Mouse (Mus musculus): Measurements from ENCODE around the gene Gcnt3.

Gcnt3 gene

DNA sequence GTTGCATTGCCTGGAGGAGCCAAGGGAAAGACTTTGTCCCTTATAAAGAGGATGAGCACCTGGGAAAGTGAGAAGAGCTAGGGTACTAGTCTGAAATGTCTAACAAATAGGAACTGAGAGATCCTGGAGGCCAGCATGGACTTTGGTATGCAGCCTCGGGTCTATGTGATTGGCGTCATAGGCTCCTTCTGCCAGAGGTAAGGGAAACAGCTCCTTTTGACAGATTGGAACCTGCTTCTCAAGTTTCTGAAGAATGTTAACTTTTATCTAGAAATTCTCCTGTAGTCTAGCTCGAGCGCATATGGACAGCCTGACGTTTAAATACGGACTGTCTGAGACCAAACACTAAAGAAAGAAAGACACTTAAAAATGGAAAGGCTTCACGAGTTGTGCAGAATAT lies at the start of gene Gcnt3:
Gene Gcnt3 (minus strand): TSS at position 101 of the 400 bp plus-strand sequence.
- no peak for DNase-seq (ENCODE audit: low spot score)

DNA sequence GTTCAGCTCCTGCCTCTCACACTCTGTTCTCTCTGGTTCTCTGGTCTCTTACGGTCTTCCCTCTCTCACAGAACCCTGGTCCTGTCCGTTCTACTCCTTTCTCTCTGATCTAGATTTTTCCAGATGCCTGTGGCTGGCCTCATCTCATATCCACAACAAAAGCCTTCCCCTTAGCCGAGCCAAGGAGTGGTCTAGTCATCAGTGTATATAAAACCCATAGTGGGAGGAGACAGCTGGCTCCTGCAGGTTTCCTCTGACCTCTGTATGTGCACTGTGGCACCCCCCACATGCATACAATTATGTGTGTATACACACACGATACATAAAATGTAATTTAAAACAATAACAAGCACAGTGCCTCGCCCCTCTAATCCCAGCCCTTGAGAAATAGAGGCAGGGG lies 49.5 kb upstream of the Gcnt3 start:
- no peak for DNase-seq (ENCODE audit: low spot score)

DNA sequence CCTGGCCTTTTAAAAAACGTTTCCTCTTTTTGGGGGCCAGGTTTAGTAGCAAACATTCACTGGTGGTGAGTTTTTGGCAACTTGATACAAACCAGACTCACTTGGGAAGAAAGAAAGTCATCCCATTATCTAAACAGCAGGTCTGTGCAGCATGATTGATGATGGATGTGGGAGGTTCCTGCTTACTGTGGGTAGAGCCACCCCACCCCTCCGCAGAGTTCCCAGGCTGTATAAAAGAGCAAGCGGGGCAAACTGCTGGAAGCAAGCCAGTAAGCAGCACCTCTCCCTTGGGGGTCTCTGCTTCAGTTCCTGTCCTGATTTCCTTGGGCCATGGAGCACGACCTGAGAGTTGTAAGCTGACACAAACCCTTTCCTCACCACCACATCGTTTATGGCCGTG lies 48.2 kb upstream of the Gcnt3 start:
- DNase-seq (ENCODE audit: low spot score): peak; percentile 6

DNA sequence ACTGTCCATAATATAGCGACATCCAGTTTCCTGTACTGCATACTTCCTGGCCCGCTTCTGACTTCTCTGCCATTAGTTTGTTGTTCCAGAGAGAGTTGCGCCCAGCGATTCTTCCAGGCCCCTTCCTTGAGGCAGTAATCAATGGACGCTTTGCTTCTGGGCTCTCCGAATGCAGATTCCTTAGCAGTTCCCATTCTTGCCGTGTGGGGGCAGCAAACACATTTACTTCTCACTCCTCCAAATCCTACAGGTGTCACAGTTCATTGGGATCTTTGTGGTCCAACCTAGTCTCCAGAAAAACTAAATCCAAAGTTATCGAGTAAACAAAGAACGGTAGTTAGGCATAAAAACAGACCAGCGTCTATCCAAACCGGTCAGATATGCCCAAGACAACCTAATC lies 46.2 kb upstream of the Gcnt3 start:
- peak; percentile 69 for DNase-seq (ENCODE audit: low spot score)

DNA sequence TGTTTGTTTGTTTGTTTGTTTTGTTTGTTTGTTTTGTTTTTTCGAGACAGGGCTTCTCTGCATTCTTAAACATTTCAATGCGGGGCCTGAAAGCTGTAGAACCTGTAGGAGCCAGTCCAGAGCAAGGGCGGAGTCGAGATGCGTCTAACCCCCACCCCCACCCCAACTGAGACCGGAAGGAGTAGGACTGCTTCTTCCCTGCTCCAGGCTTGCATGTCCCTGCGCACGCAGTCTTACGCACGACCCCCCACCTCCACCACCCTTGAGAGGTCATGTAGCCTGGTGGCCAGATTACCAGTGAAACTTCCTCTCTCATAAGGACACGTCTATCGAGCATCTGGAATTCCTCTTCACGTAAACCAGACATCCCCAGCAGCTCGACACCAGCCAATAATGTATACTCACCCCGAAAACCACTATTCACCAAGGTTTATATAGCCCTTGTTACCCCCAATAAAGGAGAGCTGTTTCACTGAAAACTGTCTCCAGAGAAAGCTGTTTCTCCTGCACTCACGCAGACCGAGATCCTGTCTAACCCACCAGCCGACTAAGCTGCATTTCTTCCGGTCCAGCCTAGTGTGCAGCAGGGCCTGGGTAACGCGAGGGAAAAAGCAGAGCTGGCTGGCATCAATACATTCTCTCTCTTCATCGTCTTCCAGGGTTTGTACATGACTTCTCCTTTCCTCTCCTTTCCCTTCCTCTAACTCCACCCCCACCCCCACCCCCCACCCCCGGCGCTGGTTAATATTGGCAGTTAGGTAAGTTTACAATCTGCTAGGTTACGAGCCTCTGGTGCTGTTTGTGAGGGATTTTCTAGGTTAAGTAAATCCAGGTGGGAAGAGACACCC lies 44.7 kb upstream of the Gcnt3 start:
- DNase-seq (ENCODE audit: low spot score): no peak

DNA sequence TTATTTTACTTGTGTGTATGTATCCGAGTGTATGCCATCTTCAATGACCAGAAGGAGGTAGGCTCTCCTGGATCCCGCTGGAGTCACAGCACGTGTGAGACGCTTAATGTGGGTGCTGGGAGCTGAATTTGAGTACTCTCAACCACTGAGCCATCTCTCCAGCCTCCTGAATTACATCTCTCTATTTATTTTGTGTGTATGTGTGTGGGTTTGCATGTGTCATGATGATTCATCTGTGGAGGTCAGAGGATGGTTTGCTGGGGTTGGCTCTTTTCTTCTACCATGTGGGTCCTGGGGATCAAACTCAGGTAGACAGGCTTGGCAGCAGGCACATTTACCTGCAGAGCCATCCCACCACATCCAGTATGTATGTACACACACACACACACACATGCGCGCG lies 43.9 kb upstream of the Gcnt3 start:
- DNase-seq (ENCODE audit: low spot score): no peak

DNA sequence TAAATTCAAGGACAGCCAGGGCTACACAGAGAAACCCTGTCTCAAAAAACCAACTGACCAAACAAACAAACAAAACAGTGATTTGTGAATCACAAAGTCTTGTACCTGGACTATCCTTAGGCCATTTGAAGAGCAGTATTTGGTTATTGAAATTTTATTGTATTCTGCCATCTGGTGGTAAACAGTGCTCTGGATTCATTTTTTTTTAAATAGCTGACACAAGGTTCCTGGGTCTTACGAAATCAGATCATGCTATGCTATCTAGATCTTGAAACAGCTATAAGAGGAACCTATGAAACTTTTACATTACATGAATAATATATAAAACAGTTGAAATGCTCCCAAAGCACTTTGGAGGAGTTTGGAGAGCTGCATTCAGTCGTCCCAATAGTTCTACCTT lies 43.1 kb upstream of the Gcnt3 start:
- peak; percentile 63 for DNase-seq (ENCODE audit: low spot score)

DNA sequence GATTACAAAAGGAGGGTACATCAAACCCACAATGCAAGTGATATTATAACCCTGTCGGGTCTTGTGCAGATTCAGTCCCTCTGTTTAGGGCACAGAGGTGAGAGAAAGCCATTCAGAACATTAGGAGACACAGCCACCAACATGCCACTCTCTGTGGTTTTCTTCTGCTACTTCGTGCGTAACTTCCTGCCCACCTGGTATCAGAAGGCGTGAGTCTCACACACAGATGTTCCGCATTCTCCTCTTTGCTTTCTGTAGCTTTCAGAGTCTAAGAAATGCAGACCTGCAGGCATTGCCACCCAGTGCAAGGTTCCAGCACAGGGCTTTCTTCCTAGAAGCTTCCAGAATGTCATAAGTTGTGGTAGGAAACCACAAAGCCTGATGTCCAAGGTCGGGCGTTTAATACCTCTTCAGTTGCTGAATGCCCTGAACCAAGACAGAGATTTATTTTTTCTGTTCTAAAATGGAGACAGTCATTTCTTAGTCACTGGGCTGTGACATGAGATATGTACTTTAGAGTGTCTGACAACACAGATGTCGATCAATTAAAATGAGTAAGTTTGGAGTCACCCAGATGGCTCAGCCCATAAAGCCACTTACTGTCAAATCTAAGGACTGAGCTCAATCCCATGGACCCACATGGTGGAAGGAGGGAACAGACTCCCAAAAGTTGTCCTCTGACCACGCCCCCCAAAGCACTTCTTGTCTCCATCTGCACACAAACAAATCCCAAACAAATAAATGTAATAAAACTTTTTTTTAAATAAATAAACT lies 42.3 kb upstream of the Gcnt3 start:
- no peak for DNase-seq (ENCODE audit: low spot score)

DNA sequence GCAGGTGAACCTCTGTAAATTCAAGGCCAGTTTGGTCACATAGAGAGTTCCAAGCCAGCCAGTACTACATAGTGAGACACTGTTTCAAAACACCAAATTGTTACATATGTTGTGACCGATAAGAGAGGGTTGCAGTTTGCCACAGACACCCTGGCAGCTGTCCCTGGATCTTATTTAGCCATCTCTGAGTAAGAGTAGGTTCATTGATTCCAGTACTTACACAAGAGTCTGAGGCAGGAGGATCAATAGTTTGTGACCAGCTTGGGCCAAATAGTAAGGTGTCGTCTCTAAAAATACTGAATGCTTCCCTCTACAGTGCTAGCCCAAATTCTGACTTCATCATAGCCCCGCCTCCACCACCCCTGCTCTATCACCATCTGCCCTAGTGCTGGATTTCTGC lies 40.1 kb upstream of the Gcnt3 start:
- no peak for DNase-seq (ENCODE audit: low spot score)

DNA sequence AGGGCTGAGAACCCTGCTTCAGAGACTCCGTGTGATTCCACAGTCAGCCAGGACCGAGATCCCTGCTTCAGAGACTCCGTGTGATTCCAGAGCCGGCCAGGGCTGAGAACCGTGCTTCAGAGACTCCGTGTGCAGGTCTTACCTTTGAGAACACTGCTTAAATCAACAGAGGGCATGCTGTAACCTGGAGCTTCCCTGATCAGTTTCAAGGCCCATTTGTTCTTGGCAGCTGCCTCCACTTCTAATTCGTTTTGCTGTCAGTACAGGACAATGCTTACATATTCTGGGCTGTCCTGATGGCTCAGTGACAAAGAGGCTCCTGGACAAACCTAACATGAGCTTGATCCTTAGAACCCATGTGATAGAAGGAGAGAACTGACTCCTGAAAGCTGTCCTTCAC lies 39.3 kb upstream of the Gcnt3 start:
- DNase-seq (ENCODE audit: low spot score): no peak

DNA sequence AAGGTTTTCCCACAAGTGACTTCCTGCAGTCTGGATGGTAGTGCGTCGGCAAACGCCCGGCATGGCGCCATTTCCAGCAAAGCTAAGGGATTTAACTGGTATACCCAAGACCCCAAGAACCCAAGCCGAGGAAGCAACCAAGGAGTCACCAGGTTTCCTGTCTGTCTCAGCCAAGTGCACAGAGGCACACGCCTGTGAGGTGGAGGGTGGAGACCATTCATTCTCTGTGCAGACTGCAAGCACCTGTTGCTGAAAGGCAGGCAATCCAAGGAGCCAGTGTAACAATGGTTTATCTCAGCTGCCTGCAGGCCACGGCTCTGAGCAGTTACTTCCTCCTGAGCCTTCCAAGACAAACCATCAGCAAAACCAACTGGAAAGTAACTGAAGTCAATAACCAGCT lies 34.5 kb upstream of the Gcnt3 start:
- no peak for DNase-seq (ENCODE audit: low spot score)

DNA sequence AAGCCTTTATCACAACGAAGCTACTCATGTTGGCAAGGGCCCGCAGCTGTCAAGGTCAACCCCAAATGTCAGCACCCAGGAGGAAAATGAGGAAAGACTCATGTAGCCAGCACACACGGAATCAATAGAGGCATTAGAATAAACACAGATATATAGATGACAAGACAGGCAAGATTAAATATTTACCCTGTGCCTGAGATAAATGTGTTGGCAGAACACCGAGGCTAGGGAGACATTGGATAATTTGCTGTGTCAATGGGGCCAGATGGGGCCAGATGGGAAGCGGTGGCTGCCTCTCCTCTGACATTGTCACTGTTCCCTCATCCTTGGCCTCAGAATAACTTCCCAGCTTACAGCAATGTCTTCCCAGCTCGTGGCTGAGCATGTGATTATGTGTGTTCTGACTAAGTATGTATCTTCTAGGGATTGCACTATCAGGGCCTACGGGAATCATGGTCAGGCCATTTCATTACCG lies 32.1 kb upstream of the Gcnt3 start:
- DNase-seq (ENCODE audit: low spot score): peak; percentile 38

DNA sequence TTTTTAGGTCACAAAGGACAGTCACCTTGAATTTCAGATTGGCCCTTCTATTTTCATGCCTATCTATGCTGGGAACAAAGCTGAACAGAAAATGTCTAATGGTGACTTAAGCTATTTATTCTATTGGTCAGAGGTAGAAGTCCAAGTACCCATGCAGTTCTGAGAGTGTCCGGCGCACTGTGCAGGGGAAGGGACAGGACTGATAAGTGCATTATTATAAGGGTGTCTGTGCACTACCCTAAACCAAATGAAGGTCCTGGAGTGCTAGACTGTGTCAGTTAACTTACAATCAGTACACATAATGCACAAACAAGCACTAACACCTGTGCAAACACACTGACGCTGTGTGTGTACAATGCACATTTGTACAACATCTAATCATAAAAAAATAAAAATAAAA lies 29.6 kb upstream of the Gcnt3 start:
- DNase-seq (ENCODE audit: low spot score): no peak

DNA sequence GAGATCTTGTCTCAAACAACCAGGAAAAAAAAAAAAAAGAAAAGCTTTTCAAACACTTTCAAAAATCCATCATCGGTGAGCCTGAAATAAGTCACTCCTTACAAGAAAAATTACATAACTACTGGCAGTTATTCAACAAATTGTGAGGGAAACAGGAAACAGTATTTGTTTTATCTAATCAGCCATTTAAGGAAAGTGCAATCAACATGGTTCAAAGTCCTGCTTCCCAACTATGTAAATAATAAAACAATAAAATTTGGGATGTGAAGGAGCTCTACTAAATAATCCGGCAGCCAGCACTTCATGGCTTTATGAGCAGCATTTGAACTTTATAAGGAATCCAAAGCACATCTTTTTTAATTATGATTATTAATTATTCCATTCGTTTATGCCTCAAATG lies 24.1 kb upstream of the Gcnt3 start:
- DNase-seq (ENCODE audit: low spot score): no peak

DNA sequence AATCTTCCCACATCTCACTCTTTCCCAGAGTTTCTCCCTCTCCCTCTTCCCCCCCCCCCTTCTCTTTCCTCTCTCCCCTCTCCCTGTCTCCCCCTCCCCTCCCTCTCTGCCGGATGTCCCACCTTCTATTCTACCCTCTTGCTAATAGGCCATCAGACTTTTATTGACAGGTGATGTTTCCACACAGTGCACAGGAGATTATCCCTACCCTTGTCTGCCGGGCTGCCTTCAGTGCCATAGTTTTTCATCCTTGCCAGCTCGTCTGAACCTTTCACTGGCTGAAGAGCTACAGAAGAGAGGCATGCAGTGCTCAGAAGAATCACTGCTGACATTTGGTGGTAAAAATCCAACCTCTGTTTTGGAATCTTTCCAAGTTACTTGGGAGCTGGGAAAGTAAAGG lies 15.5 kb upstream of the Gcnt3 start:
- peak; percentile 38 for DNase-seq (ENCODE audit: low spot score)

DNA sequence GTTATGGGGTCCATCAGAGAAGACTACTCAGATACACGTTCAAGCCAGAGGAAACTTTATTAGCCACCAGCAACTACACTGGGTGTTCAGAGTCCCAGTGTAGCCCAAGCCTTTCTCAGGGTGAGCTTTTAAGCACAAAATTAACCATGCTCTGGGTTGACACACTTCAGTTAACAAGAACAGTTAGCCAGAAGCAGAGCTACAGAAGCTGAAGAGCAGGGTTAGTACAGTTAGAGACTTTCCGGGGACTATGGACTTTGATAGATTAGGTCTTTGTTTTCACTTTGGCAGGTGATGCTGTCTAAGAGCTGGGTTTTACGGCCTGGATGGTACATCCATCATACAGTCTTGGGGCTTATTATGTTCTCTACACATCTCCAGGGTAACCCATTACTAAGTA lies 14.8 kb upstream of the Gcnt3 start:
- DNase-seq (ENCODE audit: low spot score): no peak

DNA sequence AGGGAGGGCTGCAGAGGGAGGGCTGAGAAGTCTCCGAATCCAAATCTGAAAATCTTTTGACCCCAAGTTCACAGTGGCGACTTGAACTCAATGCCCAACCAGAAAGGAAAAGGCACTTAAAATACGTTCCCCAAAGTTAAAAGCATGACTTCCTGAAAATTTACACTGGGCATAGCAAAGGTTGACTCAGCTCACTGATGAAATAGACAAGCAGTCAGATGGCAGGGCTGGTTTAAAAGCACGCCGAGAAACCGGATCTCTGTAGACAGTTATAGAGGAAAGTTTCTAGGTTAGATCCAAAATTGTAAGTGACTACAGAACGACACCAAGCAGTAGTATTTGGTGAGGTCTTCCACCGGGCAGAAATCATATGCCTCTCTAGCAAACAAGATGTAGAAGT lies 12.0 kb upstream of the Gcnt3 start:
- no peak for DNase-seq (ENCODE audit: low spot score)

DNA sequence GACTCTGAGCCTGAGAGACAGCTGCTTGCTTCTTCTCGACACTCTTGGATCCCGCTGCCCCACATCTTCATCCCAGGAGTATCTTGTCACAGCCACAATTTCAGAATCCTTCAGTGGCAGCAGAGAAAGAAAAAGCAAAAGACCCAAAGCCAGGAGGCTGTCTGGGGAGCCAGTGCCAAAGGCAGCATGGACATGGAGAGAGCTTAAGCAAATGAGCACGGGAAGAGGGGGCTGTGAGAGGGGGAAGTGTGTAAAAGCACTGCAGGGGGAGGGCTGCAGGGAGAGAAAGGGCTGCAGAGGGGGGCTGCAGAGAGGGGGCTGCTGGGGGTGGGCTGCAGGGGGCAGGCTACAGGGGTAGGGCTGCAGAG lies 11.5 kb upstream of the Gcnt3 start:
- peak; percentile 21 for DNase-seq (ENCODE audit: low spot score)

DNA sequence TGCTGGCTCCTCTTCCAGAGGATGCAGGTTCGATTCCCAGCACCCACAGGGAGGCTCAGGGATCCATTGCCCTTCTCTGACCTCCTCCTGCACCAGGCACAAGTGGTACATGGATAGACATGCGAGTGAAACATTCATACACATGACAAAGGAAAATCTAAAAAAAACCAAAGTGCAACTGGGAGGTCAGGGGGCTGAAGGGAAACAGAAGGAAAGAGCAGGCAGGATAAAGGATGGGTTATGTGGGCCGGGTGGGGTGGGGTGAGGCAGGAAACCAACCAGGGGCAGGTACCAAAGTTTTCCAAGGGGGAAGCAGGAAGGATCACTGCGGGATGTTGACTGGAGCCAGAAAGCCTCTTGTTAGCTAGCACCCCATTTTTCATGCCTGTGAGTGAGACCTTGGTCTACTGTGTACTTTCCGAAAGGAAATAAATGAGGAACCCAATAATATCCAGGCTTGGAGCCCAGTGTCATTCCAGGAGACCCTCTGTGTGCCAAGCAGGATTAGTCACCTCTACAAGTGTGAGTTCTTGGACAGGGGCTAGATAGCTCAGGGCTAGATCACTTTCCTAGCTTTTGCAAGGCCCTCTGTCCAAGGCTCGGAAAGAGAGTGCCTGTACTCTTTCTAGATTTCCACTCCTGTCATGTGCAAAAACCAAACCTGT lies 11.0 kb upstream of the Gcnt3 start:
- no peak for DNase-seq (ENCODE audit: low spot score)

DNA sequence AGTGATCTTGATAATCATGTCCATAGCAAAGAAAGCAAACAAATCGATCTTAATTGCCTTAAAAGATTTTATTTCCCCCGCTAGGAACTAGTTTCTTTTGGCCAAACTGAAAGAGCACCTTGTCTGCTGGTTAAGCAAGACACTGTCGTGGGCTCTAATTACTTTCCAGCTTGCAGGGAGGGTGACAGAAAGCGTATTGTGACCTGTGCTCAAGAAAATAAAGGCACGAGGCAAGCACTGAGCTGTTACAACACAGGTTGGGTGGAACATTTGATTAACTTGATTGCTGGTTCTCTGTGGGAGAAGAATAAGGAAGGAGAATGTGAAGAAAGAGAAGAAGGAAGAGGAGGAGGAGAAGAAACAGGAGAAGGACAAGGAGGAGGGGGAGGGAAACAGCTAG lies 10.4 kb upstream of the Gcnt3 start:
- no peak for DNase-seq (ENCODE audit: low spot score)

DNA sequence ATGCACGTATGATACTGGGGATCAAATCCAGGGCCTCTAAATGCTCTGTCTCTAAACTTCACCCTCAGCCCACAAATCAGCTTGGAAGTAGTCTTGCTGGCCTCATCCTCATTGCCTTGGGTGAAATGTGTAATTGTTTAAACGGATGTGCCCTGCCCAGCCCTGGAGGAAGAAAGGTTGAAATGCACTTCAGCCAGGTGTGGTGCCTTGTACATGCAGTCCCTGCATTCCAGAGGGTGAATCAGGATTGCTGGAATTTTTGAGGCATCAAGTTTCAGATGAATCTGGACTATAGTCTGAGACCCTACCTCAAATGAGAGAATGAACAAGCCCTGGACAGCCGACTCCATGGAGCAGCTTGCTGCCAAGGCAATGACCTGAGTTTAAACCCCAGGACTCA lies 10.0 kb upstream of the Gcnt3 start:
- no peak for DNase-seq (ENCODE audit: low spot score)

DNA sequence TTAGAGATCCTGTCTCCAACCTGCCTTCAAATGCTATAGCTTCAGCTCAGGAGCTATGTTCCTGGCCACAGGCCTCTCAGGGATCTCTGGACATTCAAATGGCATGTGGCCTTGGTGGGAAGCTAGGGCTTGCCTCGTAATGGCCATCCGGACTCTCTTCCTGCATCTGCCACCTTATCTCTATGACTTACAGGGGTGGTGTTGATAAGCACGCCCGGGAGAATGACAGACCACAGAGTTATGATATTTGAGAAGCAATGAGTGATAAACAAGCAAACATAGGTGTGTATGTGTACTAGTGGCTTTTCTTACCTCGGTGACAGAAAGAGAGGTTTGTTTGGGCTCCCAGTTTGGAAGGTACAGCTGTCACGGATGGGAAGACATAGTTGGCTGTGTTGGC lies 8.4 kb upstream of the Gcnt3 start:
- no peak for DNase-seq (ENCODE audit: low spot score)

DNA sequence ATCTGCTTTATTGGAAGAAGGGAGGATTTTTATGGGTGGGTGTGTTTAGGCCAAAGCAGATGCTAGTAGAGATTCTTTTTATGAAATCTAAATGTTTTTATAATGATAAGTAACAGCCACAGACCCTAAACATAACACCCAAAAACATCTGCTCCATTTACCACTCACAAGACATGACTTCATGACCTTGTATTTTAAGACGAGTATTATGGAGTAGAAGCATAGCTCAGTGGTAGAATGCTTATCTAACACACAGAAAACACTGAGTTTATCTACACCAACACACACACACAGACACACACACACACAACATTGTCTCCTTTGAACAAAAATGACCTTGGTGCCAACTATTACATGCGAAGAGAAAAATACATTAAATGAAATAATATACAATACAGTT lies 7.0 kb upstream of the Gcnt3 start:
- DNase-seq (ENCODE audit: low spot score): no peak
